Mouse (Mus musculus) layer of hippocampus, adult 9-10 months (tissue): ENCODE results near the gene Kif14.
"Not testable (repeated sequence)": the region's sequence is repeated elsewhere in the genome, so short reads cannot be mapped to it uniquely, and the experiment has no call there.

Source experiments
- DNase-seq: peaks from one replicate; pipeline ENCODE4 v3.0.0; 2022; ENCODE audit warnings: low spot score

Gene Kif14

DNA sequence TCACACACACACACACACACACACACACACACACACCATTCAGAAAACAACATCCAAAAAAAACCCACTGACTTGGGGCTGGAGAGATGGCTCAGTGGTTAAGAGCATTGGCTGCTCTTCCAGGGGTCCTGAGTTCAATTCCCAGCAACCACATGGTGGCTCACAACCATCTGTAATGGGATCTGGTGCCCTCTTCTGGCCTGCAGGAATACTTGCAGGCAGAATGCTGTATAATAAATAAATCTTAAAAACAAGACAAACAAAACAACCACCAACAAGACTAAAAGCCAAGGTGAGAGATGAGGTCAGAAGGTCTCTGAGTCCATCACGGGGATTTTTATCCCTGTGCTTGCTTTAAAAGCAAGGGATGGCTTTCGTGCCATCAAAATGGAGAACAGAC, 90.5 kb downstream of the Kif14 start:
- DNase-seq, result not testable (repeated sequence)

GRCm38 (mm10) chr1:136557436-136557835, 91.3 kb downstream of the Kif14 start:
- no peak for DNase-seq

DNA sequence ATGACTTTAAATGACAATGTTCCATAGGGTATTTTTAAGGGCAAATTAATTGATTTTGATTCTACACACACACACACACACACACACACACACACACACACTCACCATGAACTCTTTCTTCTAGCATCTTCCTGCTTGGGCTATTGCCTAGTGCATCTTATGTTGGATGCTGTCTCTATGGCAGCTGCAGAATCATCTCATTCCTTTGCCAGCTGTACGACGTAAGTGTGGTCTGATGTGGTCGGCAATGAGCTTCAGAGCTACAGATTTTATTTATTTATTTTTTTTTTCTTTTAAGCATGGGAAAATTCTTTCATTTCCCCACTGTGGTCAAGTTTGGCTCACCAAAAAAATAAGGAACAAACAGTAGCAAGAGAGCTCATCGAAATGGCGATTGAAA, 92.6 kb downstream of the Kif14 start:
- DNase-seq, result no peak

GRCm38 (mm10) chr1:136559284-136559683, 93.1 kb downstream of the Kif14 start:
- DNase-seq, result no peak

DNA sequence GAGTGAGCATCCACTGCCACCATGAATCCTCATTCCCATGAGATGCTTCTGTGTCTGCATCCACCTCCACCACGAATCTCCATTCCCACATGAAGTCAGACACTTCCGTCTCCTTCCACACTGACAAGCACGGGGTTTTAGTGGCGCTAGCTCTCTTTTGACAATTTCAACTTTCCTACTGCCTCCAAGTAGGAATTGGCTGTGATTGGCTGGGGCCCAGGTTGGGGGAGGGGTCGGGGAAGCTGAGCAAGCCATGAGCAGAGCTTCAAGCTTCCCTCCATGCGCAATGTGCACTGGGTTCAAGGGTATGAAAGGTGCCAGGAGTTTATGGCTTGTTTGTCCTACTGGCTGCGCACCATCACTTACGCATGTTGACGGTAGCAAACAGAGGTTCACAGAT, 93.6 kb downstream of the Kif14 start:
- DNase-seq, result no peak

- DNase-seq, result no peak
These were observed 95.7 kb downstream of the Kif14 start for GRCm38 (mm10) chr1:136561823-136562222.

- DNase-seq, result no peak
These were observed 97.0 kb downstream of the Kif14 start for GRCm38 (mm10) chr1:136563149-136563548.

- DNase-seq, result no peak
These were observed 98.8 kb downstream of the Kif14 start for GRCm38 (mm10) chr1:136564963-136565362.

DNA sequence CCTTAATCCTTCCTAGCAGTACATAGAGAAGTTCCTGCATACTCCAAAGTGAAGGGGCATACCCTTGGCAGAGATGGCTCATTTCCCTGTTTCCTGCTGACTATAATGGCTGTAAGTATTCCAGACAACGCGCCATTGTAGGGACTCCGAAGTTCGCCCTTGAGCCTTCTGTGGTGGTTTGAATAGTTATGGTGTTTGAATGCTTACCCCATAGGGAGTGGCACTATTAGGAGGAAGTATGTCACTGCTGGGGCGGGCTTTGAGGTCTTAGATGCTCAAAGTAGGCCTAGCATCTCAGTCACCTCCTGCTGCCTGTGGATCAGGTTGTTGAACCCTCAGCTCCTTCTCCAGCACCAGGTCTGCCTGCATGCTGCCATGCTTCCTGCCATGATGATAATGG, 100.2 kb downstream of the Kif14 start:
- DNase-seq, result no peak

GRCm38 (mm10) chr1:136567641-136568040, 101.5 kb downstream of the Kif14 start:
- DNase-seq, result no peak

DNA sequence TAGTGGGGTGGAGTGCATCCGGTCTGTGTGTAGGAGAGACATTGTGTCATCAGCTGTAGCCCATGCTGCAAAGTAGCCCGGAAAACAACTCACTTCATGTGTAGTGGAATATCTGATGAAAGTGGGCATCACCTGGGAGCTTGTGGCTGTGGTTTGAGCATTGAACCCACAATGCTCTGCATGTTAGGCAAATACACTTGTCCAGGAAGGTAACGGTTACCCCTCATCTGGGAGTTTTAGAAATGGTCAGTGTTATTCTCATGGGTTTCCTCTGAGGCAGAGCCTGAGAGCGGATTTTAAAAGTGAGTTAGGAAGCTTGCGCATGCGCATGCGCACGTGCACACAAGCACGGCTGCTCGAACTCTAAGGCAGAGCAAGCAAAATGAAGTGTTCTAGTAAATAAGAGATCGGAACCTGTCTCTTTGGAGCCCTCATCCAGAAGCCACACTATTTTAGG, 102.6 kb downstream of the Kif14 start:
- DNase-seq, result no peak

GRCm38 (mm10) chr1:136569206-136569605, 103.1 kb downstream of the Kif14 start:
- DNase-seq, result no peak

DNA sequence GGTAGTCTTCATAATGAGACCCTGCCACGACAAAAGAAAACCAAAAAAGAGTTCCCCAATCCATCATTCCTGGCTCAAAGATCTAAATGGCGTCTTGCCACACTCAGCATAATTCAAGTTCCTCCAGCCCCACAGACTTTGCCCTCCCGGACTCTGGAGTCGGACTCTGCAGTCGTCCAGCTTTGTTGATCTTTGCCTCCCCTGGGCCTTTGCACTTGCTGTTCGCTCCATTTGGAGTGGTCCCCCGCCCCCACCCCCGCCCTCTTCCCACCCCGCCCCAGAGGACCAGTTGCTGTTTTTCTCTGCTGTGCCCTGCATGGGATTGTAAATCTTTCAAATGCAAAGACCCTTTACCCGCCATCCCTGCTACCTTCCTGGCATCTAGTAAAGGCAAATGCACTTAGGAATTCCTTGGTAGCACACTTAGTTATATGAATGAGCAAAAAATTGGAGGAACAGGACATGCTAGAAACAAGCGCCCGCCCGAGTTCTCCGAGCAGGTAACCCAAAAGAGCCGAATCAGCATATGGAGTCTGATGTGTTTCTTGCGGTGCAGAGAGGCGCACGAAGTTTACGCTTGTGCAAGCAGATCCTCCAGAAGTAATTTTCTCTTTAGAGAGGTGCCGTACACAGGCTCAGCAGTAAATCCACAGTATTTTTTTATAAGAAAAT, 103.6 kb downstream of the Kif14 start:
- no peak for DNase-seq

DNA sequence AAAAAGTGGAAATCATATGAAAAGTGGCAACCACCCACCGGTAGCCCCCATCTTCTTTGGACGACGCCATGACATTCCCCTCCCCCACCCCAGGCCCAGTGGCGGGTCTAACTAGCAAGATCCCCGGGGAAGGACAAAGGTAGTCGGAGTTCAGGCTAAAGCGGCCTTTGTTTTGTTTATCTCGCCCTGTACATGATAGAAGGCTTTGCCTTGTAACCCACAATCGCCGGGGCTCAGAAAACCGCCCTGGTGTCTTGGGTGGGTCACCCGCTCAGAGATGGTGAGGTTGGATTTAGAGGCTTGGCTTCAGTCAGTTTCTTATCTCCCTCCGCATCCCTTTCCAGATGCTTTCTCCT, 104.1 kb downstream of the Kif14 start:
- no peak for DNase-seq

DNA sequence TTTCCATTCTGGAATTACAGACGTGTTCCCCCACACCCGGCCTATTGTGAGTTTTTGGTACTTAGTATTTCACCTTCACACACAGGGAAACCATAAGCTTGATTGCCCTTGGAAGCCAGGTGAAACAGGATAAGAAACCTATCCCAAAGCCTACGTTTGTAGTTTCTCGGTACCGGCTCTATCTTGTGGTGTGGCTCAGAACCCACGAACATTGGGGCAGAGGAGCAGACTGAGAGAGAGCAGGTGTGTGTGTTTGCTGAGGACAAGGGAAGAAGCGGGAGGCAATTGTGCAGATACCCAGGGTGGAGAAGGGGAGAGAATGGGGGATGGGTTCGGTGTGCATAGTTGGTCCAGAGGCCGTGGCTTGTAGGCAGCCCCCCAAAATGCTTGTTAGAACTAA, 104.8 kb downstream of the Kif14 start:
- no peak for DNase-seq

- DNase-seq, result no peak
These were observed 105.4 kb downstream of the Kif14 start for GRCm38 (mm10) chr1:136571530-136571929.

DNA sequence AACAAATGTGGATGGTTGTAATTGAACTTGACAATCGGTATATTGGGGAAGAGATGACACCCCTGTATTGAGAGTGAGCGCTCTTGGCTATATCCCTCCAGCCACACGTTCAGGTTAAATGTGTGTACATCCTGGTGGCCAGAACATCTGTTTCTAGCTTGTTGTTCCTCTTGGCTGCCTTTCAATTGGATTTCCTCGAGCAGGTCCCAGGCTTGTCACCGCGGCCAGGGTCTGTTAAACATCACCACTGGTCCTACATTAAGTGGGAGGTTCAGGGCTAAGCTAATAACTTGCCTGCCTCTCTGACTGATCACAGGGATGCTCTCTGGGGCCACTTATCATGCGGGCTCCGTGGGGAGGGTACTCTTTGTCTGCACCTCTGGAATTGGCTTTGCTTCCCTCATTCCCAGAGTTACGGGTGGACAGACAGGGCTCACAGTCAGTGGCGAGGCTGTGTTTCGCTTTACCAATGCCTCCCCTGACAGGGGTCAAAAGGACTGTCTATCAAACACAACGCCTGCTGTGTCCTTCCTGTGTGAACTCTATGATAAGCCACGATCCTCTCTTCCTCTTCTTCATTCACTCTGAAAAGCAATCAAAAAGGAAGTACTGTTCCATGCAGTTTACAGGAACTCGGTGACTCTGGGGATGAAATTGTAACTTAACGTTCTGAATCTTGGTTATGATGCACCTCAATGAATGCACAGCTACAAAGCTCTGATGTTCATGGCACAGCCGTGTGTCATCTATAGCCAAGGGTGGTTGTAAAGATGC, 111.9 kb downstream of the Kif14 start:
- DNase-seq, result no peak

DNA sequence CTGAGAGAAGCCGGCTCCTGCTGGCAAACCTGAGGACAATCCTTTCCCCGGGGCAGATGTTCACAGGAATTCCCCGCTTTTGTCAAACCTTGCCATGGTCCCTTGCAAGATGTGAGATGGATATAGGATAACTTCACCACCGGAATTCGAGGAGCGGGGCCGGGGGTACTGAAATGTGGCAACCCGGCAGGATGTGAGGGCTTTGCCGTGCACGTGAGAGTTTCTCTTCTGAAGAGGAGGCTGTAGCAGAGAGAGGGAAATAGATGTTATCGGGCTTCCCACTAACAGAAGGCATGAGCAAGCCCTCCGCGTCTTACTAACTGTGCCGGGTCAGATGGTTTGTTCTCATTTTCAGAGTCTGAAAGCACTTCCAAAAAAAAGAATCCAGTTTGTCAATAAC, 113.2 kb downstream of the Kif14 start:
- no peak for DNase-seq

DNA sequence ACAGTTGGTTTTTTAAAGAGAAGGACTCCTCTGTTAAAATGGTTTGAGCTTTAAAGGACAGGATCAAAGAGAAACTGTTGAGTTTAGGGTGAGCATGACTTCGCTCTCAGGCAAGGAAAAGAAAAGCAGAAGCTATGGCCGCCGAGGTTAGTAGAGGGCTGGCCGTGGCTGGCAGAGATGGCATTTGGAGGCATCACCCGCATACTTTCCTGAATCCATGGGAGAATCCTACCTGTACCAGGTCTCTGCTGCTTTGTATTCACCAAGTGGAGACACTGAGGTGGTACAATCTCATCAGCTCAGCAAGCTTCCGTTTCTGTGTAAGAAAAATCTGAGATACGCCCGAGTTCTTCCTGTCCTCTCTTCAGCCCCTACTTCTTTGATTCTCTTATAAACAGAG, 114.1 kb downstream of the Kif14 start:
- DNase-seq, result no peak
